Mouse (Mus musculus) cerebellum, adult 9-10 months (tissue): ENCODE measurements around the gene Gdi2.
"Not testable (repeated sequence)": the region's sequence is repeated elsewhere in the genome, so short reads cannot be mapped to it uniquely, and the experiment has no call there.

Experiments
- DNase-seq: peaks from one replicate; pipeline ENCODE4 v3.0.0; 2022

Gene Gdi2

GRCm38 (mm10) chr13:3537594-3538222, at the start of gene Gdi2:
Gene Gdi2 (plus strand): TSS chr13:3538063.
- peak; percentile 94 for DNase-seq

DNA sequence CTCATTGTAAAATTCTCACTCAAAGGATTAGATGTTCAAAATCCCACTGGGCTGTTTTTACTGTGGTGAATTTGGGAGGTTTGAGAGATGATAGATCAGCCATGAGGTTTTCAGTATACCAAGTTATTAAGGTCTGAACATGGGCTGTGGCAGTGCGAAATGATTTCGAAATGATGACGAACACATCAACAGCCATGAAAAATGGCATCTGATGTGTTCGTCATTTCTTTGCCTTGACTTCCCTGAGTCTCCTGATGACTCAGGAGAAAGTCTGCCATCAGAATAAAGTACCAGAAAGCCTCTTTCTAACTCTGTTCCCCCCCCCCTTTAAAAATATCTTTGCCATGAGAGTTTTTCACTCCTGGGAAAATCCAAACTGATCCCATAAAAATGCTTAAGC, 42.3 kb upstream of the Gdi2 start:
- DNase-seq, result no peak

GRCm38 (mm10) chr13:3501014-3501413, 36.8 kb upstream of the Gdi2 start:
- DNase-seq, result not testable (repeated sequence)

- DNase-seq, result not testable (repeated sequence)
These were observed 22.5 kb upstream of the Gdi2 start for GRCm38 (mm10) chr13:3515351-3515750.

GRCm38 (mm10) chr13:3519357-3519756, 18.5 kb upstream of the Gdi2 start:
- DNase-seq, result not testable (repeated sequence)

DNA sequence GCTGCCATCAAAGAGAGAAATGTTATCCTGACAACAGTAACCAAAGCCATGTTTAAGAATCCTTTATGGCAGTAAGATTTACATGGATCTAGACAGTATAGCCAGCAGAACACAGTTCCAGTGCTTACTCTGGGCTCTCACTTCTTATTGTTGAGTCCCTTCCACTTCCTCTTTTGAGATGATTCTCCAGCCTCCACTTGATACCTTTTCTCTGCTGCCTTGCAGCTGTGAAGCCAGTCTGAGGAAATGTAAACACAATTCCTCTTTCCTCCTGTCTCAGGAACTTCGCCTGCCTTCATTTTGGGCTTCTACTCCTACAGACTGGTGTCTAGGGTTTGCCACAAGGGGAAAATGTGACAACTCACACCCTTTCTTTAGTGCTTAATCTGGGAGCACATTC, 17.9 kb upstream of the Gdi2 start:
- not testable (repeated sequence) for DNase-seq

GRCm38 (mm10) chr13:3523459-3523858, 14.4 kb upstream of the Gdi2 start:
- no peak for DNase-seq

- no peak for DNase-seq
These were observed 13.9 kb upstream of the Gdi2 start for GRCm38 (mm10) chr13:3523946-3524345.

DNA sequence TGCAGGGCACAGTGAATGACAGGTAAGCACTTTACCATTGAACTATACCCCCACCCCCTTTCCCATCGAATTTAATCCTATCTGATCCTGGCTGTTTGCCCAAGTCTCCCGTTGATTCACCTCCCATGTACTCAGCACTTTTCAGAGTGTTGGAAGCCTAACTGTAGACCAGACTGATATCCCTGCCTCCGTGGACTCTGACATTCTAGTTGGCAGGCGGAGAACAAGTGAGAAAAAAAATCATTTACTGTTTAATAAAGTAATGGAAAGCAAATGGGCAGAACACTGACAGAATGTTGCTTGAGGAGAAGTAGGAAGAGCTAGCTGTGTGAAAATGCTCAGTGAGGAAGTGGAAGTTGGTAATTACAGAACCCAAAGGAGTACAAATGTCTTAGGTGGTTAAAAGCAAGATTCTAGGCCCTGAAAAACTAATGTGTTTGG, 12.2 kb upstream of the Gdi2 start:
- no peak for DNase-seq

DNA sequence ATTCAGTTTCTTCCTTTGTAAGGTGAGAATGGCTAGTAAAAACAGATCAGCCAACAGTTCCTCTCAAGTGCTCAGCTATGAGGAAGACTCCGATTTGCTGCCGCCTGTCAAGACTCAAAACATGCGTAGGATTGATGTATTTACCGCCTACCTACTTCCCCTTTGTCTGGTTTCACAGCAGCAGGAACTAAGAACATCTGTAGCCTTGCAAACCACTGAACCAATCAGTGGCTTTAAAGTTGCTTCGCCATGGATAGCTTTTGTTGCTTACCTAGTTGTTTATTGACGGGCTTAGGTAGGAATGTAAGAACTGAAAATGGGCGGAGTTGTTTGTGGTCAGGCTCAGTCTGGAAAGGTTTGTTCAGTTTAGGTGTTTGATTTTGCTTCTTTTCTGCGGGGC, 11.5 kb upstream of the Gdi2 start:
- DNase-seq, result no peak

DNA sequence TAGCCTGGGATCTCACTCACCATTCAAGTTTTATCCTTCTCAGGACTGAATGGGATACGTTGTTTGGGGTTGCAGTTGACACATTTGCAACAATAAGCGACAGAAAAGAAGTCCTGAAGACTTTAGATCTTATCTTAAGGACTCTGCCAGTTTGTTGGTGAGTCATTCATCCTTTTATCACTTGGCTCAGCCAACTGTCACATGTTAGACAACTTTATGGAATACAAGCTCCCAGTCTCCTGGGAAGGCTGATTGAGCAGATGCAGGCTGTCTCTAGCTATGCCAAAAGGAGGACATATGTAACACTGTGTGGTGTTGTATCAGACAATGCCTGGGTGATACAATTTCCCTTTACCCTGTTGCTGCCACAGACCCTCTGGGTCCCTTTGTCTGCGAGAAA, 7.4 kb upstream of the Gdi2 start:
- DNase-seq, result no peak

DNA sequence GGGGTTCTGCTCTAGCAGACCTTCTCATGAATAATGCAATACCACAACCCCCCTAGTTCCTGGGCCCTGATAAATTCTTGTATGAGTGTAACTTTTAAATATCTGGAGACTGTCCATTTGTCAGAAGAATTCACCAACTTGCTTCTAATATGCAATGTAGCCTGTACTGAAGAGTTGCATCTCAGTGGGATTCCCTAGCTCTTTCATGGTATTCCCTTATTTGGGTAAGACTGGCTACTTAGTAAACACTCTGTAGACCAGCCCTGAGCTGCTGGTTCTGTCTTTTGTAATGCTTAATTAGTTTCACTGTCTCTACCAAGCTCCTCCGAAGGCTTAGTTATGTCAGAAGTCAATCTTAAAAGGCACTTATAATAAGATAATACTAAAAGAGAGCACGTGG, 6.7 kb upstream of the Gdi2 start:
- not testable (repeated sequence) for DNase-seq

DNA sequence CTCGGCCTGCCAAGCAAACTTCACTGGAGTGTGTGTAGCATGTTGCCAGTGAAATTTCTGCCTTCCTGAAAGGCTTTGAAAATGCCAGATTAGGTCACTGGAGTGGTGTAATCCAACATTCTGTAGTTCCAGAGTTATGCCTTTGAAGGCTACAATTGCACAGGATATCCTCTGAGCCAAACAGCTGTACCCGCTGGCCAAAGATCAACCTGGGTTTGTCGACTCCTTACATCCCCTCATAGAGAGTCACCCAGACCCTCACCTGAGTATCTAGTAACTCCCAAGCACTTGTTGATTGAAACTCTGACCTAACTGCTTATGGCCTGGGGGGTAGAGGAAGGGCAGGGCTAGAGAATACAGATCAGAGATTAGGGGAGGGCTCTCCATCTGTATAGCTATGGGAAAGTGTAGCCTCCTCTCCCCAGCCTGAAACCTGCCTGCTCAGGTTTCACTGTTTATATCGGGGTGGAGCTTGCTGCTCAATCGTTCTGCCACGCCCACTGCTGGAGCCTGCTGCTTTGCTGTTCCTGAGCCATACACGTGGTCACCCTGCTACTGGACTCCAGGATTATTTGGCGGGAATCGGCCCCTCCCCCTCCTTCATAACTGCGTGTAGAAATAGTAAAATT, 6.1 kb upstream of the Gdi2 start:
- DNase-seq, result no peak

DNA sequence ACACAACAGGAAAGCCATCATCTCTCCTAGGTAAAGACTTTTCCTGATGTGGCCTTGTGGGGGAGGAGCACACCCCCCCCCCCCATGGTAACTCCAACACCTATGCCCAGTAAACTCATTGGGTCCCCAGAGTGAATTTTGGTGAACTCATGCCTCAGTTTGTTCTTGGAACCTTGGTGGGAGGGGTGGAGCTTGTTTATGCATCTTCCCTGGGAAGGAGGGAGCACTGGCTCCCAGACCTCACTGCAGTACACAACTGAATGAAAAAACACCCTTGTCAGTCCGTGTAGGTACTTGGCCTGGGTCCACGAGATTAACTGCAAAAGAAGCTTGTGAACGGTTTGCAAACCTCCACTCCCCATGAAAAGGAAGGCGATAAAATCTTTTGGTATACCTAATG, 5.4 kb upstream of the Gdi2 start:
- no peak for DNase-seq

- DNase-seq, result no peak
These were observed 3.7 kb upstream of the Gdi2 start for GRCm38 (mm10) chr13:3534146-3534545.

DNA sequence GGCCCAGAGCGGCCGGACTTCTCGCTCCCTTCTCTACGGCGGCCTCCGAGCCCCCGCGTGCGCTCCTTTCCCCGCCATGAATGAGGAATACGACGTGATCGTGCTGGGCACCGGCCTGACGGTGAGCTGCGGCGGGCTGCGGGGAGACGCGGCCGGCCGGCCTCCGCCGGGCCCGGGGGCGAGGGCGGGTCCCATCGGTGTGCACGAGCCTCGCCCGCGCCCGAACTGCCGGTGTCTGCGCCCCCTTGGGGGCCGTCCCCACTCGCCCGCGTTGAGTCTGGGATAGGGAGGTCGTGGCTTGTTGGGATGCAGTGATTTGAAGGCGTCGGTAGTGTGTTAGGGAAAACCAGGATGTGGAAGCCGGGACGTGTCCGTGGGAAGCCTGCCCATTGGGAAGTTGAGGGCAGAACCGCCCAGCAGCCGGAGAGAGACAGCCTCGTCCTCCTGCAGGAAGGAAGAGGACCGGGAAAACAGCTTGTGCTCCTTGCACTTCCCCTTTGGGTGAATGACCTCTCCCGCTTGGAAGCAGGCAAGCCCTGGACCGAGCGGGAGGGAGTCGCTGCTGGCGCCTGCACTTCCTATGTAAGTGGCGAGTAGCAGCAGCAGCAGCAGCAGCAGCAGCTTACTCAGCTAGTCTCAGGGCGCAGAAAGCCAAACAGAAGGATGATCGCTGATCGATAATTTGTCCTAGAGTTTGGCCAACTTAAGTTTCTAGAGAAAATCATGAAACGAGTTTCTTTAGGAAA, 533 bp downstream of the Gdi2 start:
- peak; percentile 80 for DNase-seq

- DNase-seq, result no peak
These were observed 1.2 kb downstream of the Gdi2 start for GRCm38 (mm10) chr13:3538969-3539562.

DNA sequence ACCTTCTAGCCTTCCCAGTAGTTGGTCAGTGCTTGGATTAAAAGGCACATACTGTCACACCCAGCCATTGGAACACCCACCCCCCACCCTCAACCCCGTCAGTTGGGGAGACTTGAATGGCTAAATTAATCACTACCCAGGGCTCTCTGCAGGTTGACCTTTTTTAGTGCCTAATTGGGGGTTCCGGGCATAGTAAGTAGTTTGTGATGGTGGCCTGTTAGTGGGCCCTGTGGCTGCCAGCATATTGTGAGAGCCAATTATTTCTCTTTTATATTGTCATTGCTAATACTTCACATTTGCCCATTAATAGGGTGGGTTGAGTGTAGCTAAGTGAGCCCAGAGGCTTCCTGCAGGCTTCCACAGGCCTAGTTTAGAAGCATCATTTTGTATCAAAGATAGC, 2.3 kb downstream of the Gdi2 start:
- no peak for DNase-seq

DNA sequence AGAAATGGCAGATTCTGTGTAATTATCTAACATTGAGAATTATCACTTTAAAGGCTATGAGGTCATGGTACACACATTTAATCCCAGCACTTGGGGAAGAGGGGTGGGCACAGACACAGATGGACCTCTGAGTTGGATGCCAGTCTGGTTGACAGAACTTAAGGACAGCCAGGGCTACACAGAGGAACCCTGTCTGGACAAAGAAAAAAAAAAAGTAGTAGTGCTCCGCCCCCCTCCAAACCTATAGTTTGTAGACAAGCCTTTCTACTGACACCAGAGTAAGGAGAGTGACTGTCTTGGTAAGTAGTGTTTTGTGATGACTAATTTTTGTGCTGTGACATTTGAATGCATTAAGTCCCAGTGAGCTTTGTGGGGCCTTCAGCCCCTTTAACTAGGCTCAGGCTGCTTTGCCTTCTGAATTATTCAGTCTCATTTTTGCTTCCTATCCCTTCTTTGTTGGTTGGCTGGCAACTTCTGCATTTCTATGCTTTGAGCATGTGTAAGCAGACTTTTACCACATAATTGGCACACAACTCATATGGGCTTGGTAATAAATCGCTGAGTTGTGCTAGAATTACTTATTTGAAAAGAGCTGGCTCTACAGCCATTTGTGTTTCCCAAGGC, 3.4 kb downstream of the Gdi2 start:
- no peak for DNase-seq

GRCm38 (mm10) chr13:3544077-3544874, 6.4 kb downstream of the Gdi2 start:
- DNase-seq, result peak; percentile 59

DNA sequence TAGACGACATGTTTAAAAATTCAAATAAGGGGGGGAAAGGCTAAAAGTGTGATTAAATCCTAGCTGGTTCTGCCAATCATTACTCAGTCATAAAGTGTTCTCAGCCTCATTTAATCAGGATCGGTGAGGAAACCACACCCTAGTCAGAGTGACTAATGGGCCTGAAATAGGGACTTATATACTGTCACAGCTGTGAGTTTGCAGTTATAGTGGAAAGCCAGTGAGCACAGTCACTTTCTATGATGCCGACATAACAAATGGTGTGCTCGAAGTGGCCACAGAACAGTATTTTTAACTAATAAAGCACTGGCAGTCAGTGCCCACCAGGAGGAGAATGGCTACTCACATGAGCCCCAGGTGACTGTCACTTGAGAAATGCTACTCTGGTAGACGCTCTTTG, 7.1 kb downstream of the Gdi2 start:
- DNase-seq, result no peak

DNA sequence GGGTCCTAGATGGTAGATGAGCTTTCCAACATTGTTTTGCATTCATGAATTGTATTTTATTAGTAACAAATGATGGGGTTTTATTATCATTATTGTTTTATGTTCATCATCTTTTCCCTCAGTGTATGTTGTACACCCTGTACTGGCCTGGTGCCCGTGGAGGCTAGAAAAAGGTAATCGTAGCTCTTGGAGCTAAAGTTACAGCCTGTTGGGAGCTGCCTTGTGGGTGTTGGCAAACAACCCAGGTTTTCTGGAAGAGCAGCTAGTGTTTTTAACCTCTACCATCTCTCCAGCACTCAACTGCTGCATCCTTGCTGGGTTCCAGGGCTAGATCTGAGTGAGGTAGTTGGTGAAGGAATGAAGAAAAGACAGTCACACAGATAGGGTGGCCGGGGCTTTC, 9.5 kb downstream of the Gdi2 start:
- DNase-seq, result peak; percentile 57
